Mouse (Mus musculus): ENCODE results near the gene Pde11a.

DNA sequence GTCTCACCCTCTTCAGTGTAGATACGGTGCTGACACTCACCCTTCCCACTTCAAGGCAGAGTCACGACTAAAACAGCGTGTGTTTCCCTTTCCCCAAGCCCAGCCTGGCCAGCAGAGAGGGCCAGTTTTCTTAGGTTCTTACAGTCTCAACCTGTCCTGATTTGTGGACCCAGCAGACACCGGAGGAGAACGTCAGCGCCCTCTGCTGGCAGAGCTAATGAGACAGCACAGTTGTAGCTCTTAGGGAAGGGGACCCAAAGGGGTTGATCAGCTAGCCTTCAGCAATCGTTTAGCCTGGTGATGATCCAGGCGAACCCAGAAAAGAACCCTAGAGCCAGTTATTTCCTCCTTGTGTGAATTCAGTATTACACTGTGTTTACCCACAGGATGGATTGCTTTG, 337.2 kb downstream of the Pde11a start:
- TF ChIP-seq CTCF (conservative IDR thresholded peaks at IDR 0.05; ENCODE audit: insufficient read depth, insufficient read length, low read depth, low read length) (peak; percentile 95), POLR2A (IDR thresholded peaks at IDR 0.05; ENCODE audit: low read depth, low read length) (no peak)
